Mouse (Mus musculus): ENCODE measurements around the gene 4930578G10Rik. TPM values are rescaled to one million over a fixed set of nuclear protein-coding genes. Genes with fewer than 3 reads are reported as not detected.
"Not testable (repeated sequence)": the region's sequence is repeated elsewhere in the genome, so short reads cannot be mapped to it uniquely, and the experiment has no call there.

The 4930578G10Rik gene
- polyA plus RNA-seq (2012; rRNA removed): not detected in 2 replicates

DNA sequence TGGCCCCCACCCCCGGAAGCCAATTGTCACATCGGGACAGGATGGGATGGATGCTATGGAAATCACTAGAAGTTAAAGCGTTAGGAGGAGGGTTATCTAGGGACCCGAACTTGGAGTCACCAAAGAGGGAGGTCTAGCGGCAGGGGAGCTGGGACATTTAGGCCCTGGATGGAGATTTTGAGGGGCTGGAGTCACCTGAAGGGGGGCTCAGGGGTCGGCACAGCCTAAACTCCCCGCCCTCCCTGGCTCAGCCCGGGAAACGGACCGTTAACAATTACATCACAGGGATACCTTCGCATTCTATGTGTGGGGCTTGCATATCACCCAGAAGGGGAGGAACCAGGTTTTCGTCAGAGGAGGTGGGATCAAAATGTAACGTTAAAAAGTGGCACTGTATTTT, at the start of gene 4930578G10Rik:
4930578G10Rik (plus strand) TSS at position 301 of the 400 bp plus-strand sequence.
- not testable (repeated sequence) for DNase-seq (ENCODE audit: low read depth)

DNA sequence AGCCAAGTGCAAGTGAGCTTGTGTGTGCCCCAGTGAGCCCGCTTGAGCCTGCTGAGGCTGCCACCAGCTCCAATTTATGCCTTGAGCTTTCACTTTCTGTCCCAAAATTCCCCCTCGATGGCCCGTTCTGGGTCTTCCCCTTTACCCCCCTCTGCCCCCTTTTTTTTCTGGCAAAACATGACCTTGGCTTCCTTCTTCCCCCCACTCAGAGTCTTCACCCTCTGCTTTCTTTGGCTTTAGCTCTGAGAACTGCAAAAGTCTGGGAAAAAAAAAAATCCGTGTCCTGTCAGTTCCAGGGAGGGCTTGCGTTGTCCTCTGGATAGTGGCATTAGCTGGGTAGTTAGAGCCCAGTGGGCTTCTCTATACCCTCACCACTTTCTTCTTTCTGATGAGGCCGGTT, 21.1 kb downstream of the 4930578G10Rik start, which contains the start of gene Ccl19:
Ccl19 (minus strand) TSS at position 101 of the 400 bp plus-strand sequence.
- not testable (repeated sequence) for DNase-seq (ENCODE audit: low read depth)

DNA sequence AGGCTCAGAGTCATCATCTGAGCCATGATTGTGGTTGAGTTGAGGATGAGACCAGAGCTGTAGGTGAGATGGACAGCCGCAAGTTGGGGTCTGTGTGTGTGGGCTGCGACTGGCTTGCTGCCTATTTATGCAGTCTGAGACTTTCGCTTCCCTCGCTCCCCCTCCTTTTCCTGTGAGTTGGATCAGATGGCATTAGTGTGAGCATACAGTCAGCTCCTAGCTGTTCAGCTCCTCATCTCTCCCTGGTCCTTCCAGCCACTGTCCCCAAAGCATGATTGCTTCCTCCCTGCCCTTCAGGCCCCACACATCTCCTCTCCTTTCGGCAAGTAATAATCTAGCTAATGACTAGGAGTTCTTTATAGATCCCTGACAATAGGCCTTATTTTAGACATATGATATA, 38.5 kb downstream of the 4930578G10Rik start, which contains the start of gene Ccl21a:
Ccl21a (minus strand) TSS at position 101 of the 400 bp plus-strand sequence.
- not testable (repeated sequence) for DNase-seq (ENCODE audit: low read depth)

DNA sequence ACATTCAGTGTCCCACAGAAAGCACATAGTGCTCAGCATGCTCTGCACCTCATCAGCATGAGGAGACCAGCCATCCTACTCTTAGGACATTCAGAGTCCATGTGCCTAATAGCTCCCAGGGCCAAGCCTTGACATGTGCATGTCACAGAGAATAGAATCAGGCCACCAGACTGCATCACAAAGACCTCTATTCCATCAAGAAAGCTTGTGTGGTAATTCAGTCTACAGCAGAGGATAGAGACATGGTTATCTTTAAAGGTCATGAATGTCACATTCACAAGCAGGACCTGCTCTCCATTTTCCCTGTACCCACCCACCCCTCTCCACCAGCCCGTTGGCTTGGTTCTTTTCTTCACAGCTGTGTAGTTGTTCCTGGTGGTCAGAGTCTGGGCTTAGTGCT, 118.4 kb downstream of the 4930578G10Rik start, which contains the start of gene Fam205a1:
Fam205a1 (minus strand) TSS at position 101 of the 400 bp plus-strand sequence.
- DNase-seq (ENCODE audit: low read depth): not testable (repeated sequence)

DNA sequence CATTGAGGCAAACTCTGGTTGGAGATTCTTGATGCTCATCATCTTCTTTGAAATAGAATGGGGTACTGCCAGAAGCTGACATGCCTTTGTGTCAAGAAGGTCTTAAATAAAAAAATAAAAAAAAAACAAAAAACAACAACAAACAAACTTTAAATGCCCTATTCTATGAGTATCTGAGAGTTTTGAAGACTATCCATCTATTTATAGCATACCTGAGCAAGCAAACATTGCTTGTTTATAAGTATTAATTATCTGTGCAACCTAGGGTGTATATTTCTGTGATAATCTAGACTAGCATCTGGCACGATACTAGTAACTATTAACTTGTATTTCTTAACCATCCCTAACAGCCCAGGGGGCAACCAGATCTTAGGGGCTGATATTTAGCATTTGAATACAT, 121.3 kb downstream of the 4930578G10Rik start, which contains the start of gene Gm12394:
Gm12394 (minus strand) TSS at position 101 of the 400 bp plus-strand sequence.
- not testable (repeated sequence) for DNase-seq (ENCODE audit: low read depth)

DNA sequence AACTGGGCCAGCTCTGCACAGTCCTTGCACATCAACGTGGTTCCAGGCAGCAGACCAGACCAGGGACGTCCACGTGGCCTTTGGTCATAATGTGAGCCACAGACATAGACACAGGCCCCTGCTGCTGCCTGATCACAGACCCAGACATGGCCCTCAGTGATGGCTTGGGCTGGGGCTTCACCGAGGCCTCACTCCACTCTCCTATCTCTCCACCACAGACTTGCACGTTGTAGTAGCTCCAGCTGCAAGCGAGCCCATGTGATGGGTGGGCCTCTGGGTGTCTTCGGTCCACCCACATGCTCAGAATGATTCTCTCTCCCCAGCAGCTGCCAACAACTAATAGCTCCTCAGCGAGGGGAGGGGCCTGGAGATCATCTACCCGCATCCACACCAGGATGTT, 125.1 kb downstream of the 4930578G10Rik start:
- DNase-seq (ENCODE audit: low read depth): not testable (repeated sequence)

DNA sequence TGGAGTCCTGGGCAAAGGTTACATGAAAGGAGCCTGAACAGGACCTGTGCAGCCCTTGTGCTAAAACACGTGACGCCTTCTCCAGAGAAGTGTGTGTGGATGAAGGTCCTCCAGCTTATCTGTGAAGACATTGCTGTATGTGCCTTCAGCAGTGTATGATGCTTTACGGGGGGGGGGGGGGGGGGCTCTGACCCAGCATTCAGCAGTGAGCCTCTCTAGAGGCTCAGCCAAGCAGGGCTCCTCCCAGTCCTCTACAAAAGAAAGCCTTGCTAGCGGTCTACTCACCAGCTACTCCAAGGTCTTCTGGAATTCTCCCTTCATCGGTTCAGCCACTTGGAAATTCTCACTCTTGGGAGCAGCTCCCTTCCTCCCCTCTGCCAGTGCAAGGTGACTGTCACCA, 128.1 kb downstream of the 4930578G10Rik start:
- DNase-seq (ENCODE audit: low read depth): not testable (repeated sequence)

DNA sequence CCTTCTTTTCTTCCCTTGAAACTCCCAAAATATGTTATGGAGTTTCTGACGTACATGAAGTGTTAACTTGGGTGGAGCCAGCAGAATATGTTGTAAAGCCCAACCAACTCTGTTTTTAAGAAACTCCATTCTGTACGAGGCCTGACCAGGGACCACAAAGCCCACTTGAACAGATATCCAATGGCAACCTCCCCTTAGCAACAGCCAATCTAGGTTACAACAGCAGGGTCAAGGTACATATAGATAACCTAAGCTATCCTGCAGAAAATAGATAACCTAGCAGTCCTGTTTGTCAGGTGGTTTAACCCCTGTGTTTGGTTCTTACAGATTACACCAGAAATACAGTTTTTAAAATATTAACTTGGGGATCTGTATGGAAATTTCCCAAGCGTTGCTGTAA, 132.0 kb downstream of the 4930578G10Rik start:
- DNase-seq (ENCODE audit: low read depth): no peak

DNA sequence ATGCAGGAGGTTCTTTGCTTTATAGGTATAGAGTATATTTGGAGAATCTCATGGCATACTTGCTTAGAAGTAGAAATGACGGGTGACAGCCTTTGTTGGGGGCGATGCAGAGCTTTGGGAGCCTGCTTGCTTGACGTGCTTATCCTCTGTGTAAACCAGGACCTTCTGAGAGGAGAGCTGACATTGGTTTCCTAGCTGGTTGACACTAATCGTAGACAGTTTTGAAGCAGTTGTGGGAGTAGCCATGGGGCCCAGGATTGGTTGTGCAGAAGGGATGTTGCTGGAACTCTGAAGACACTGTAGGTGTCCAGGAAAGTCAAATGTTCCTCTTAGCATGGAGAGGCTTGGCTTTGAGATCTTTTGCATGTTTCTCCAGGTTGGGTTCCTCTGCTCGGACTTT, 132.8 kb downstream of the 4930578G10Rik start:
- DNase-seq (ENCODE audit: low read depth): no peak

DNA sequence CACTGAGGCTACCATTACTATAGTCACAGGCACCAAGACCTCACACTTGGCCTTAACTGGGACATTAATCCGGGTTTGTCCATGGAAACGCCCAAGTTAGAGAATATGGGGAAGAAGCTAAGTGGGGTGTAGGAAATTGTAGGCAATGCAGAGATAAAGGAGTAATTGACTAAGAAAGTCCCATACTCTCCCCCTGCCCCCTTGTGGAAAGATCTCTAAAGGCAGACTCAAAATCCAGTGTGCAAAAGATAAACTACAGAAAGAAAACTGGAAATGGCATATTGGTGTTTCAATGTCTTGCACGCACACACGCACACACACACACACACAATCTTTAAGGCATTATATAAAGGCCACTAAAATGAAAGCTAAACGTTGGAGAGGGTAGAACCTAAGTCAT, 135.4 kb downstream of the 4930578G10Rik start:
- no peak for DNase-seq (ENCODE audit: low read depth)

DNA sequence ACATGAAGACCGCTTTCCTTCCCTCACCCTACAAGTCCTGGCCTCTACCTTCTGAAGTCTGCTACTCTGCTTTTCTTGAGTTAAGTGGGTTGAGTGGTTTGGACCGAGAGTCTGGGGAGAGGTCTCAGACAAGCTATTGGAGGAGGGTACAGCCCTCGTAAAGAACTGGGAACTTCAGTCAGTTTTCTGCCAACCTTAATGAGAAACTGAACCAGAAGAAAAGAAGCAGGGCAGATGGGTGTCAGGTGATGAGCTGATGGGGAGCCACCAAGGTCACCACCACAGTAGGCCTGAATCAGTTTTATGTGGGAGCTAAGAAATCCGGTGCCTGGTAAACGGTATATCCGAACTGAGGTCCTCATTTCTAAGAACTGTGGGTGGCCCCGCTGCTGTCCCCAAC, 136.8 kb downstream of the 4930578G10Rik start:
- no peak for DNase-seq (ENCODE audit: low read depth)

DNA sequence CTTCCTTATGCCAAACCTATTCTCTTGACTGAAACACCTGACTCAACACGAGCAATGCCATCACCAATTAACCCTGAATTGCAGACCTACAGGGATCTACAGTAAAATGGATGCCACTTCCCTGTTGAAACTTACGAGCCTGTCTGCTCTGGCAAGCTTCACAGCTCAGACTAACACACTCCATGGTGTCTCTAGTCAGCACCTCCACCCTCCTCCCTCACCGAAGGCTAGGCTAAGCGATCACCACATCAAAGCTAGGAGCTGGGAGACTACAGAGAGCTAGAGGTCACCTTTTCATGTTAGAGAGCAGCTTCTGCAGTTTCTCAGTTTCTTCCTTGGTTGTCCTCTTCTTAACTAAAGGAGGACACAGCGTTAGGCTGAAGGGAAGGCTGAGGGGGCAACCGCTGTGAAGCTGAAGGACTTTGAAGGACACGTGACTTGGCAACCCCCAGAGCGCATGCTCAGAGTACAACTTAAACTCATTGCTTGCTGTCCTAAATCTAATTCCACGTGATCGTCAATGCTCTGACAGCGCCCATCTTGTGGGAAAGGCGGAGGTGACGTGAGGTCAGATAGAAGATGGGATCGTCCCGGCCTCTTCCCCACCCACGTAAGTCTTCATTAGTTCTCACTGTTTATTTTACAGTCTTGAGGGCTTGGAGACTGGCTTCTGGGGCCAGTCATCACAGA, 137.5 kb downstream of the 4930578G10Rik start:
- no peak for DNase-seq (ENCODE audit: low read depth)

DNA sequence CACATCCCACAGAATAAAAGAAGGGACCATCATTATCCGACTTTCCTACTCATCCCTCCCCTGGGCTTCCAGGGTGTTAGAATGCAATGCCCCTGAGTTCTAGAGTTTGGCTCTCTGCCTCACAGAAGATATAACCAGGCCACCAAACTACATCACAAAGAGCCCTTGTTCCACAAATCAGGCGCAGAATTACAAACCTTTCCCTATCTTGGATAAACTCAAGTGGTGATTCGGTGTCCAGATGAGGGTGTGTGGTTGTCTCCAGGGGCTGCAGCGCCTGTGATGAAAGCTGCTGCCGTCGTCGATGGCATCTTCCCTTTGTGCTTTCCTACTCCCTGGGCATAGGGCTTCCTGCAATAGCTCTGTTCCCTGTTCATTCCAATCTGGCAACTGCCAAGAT, 138.8 kb downstream of the 4930578G10Rik start, which contains the start of gene Fam205c:
Fam205c (minus strand) TSS at position 101 of the 400 bp plus-strand sequence.
- no peak for DNase-seq (ENCODE audit: low read depth)

DNA sequence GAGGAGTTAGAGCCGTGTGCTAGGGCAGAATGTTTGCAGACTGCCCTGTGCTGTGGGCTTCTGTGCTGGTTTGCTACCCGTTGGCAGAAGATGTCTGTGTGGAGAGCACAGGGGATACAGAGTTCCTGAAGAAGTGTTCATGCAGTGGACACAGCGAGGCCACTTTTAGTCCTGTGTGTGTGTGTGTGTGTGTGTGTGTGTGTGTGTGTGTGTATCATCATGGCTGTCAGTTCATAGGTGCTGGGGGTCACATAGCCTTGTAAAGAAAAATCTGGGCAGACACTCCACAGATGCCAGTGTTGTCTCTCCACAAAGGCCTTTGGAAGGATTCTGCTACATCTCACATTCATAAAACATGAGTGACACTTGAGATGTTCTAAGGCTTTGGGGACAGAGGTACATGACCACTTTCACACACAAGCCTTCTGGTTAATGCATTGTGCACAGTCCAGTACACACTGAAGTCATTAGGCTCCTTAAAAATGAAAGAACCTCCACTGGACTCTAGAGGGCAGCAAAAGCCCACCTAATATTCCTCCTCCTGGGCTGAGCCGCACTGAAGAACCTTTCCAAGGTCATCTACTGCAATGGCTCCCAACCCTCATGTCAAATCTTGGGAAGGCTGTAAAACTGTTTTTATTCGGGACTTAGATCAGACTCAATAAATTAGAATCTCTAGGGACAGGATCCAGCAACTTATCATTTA, 141.4 kb downstream of the 4930578G10Rik start:
- no peak for DNase-seq (ENCODE audit: low read depth)

DNA sequence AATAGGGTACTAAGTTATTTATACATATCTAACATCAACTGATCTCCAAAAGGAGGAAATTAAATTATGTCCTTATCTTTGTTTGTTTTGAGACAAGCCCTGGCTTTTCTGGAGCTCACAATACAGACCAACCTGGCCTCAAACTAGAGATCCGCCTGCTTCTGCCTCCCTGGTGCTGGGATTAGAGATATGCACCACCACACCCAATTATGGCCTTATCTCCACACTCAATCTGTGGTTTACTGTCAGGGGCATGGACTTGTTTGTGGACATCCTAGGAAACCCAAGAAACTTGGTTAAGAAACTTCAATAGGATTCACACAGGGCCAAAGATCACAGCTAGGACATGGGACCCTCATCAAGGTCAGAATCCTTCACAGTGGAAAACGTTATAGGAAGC, 142.3 kb downstream of the 4930578G10Rik start:
- no peak for DNase-seq (ENCODE audit: low read depth)

DNA sequence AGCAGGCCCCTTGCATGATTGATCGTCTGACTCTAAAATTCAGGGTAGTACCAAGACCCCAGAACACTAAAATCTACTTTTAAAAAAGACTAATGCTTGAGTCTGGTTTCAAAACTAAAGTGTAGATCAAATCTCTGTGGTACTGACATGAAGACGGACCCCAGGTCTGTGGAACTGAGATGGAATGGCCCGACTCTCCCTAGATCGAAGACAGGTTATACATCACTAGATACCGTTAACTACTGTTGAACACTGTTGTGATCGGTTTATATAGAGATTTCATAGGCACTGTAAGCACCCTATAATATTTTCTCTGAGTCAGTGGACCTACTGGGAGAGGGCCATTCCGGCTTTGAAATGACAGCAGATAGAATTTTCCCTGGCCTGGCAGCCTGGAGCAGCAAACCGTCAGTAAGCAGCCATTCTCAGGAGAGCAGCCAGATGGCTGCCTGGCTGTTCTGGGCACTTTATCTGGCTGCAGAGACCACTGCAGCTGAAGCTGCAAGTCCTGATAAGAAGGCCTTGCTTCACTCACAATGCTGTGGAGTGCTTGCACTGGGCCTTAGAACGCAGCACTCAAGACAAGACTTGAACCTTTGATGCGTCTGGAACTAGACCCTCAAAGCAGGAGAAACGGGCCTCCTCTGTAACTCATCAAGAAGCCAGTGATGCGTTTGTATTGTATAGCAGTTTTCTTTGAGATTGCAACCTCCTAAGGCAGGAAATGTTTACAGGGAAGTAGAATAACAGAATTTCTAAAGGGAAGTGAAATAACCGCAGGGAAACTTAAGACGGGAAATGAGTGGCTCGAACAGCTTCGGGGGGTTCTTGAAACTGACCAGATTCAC, 144.7 kb downstream of the 4930578G10Rik start:
- DNase-seq (ENCODE audit: low read depth): no peak

DNA sequence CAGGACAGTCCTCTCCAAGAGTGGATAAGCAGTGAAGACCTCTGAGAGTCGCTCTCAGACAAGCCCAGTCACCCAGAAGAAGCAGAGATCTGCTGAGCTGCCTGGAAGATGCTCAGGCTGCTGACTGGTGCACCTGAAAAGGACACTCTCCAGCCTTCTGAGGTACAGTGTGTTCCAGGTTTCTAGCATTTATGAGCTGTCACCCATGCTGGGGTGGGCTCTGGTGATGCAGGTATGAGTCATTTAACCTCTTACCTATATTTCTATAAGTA, 145.3 kb downstream of the 4930578G10Rik start:
- no peak for DNase-seq (ENCODE audit: low read depth)

DNA sequence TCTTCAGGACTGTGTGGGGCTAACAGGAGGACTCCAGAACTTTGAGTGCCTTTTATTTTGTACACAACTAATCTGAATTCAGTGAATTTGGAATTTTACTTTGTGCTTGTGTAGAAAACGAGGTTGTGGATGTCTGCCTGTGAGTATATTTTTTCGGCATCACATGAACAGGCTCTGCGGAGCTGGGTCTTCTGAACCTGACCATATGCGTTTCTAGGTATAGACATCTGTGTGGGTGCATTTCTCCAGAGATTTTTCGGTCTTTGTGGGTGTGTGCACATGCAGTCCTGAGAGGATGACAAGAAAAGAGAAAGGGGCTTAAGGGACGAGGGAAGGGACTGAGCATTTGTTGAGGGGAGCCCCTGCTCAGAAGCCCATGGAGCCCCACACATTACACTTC, 151.6 kb downstream of the 4930578G10Rik start:
- DNase-seq (ENCODE audit: low read depth): no peak

DNA sequence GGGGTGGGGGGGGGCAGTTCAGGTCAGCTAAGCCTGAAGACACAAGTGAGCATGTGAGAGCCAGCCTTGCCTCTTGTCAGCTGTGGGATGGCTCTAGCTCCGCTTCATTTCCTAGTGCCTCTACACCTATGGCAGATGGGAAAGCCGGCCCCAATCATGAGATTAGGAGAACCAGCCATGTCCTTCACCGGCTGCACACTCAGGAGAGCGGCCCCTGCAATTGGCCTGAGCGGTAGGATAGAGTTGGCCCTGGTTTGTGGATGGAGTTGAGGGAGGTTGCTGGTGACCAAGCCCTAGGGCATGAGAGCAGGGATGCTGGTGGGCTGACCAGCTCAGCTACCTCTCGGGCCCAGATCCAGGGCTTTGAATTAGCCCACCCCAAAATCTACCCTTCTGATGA, 153.5 kb downstream of the 4930578G10Rik start:
- DNase-seq (ENCODE audit: low read depth): no peak

DNA sequence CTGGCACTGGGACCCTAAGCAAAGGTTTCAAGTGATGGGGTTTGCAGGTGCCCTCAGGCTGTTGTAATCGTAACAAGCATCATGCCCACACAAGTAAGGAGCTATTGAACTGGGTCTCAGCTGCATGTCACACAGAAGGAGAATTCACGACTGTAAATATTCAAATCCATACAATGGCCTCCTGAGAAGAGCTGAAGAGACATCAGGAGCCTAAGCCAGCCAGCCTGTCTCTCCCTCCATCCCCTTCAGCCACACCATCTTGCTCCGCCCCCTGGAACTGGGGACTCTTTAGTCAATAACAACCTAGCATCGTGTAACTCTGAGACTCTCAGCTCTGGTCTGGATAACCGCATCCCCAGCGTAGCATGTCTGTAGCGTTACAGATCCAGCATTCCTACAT, 155.8 kb downstream of the 4930578G10Rik start:
- DNase-seq (ENCODE audit: low read depth): no peak

DNA sequence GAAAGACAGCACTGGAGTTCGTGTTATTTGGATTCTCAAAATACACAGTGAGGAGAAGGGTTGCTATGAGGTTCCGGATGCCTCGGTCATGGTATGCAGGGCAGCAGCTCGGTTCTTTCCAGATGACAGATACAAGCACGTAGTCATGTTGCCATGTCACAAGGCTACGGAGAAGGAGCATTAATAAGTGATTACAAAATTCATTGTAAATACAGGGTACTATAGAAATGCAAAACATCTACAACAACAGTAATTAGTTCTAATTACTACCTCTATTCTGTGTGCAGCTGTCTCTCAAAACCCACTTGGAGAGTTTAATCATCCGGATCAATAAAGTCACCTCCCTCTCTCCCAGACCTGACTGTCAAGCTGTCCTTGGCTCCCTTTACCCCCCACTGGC, 159.8 kb downstream of the 4930578G10Rik start:
- DNase-seq (ENCODE audit: low read depth): no peak
